Mouse (Mus musculus): ENCODE results near the gene Col4a4.

GRCm38 (mm10) chr1:82540056-82540455 lies 46.6 kb downstream of the Col4a4 start:
- no peak for TF ChIP-seq CTCF (IDR thresholded peaks at IDR 0.05; ENCODE audit: control insufficient read depth, insufficient read depth, low read length)
- TF ChIP-seq POLR2A (IDR thresholded peaks at IDR 0.05; ENCODE audit: borderline replicate concordance, control insufficient read depth, low read depth, low read length) = no peak
